ENCODE assay signal across 35 mouse cellular contexts in the genomic region with DNA sequence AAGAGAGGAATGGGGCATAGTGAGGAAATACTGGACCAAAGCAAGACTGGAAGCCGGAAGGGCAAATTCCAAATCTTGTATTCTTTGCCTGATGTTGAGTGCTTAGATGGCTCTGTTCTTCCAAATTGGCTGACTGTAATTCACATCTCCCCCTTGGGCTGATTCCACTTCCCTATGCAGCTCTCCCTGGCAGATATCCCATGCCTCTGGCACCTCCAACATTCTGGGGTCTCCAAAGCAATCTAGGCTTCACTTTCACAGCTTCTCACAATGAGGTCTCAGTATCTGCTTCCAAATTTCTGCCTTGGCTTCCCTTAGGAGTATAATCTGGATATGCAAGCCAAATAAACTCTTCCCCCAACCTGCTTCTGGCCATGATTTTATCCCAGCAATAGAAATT. TPM values are rescaled to one million over a fixed set of nuclear protein-coding genes. Genes with fewer than 3 reads are reported as not detected.
DNase-seq lines count a peak whose midpoint lies in the region; ATAC-seq and TF ChIP-seq lines count a peak whose summit lies in the region.
"Had no signal": no experiment of that assay in that cellular context is flagged by ENCODE, and none has a peak within 500 bp of the region (broad histone marks: within the 10 kb centered on the region; RNA-seq: fewer than 3 reads in every experiment).

No protein-coding gene starts in this region.

- H3K27ac ChIP-seq in forebrain, postnatal 0 days (ENCODE audit: low read depth, low read length) = no peak overlapping the region
- no peak overlapping the region for H3K27ac ChIP-seq in forebrain, embryonic 13.5 days
- H3K27ac ChIP-seq: embryonic facial prominence, embryonic 10.5 days; embryonic facial prominence, embryonic 13.5 days; heart, embryonic 15.5 days; hindbrain, embryonic 10.5 days; hindbrain, embryonic 14.5 days had no signal

- no peak overlapping the region for H3K9ac ChIP-seq in forebrain, postnatal 0 days
- no peak overlapping the region for H3K9ac ChIP-seq in forebrain, embryonic 13.5 days
- H3K9ac ChIP-seq: embryonic facial prominence, embryonic 13.5 days; heart, embryonic 12.5 days; heart, embryonic 15.5 days; hindbrain, embryonic 14.5 days had no signal

- H3K36me3 ChIP-seq in forebrain, postnatal 0 days (ENCODE audit: insufficient read depth) = no peaks in the 10 kb centered on the region
- no peaks in the 10 kb centered on the region for H3K36me3 ChIP-seq in forebrain, embryonic 13.5 days (ENCODE audit: poor library complexity, severe bottlenecking)
- H3K36me3 ChIP-seq: embryonic facial prominence, embryonic 10.5 days; embryonic facial prominence, embryonic 13.5 days; G1E; heart, embryonic 12.5 days; heart, embryonic 15.5 days; hindbrain, embryonic 10.5 days had no signal

- WGBS in forebrain, postnatal 0 days = 74% methylated on average over 1 of the region's 1 CpGs
- WGBS in forebrain, embryonic 13.5 days = 88% methylated on average over 1 of the region's 1 CpGs

- TF ChIP-seq CTCF in forebrain, postnatal 0 days (IDR thresholded peaks at IDR 0.05; ENCODE audit: low read depth) = no peak

- H3K4me1 ChIP-seq in forebrain, postnatal 0 days (ENCODE audit: insufficient read depth) = no peaks in the 10 kb centered on the region
- H3K4me1 ChIP-seq in forebrain, embryonic 13.5 days = no peaks in the 10 kb centered on the region
- H3K4me1 ChIP-seq: embryonic facial prominence, embryonic 10.5 days; embryonic facial prominence, embryonic 13.5 days; heart, embryonic 12.5 days; heart, embryonic 15.5 days; hindbrain, embryonic 10.5 days had no signal

- ATAC-seq in forebrain, postnatal 0 days = no peak; the same call in 1 of the 2 replicates
- no peak for ATAC-seq in forebrain, embryonic 13.5 days
- ATAC-seq: intestine, postnatal 0 days; Patski had no signal

- intact Hi-C loops in left cerebral cortex, postnatal 4 days (cut with DNase I) = no loop called here

- DNase-seq in cerebellum, postnatal 14 days = peak; percentile 5 to 10
- no peak for DNase-seq in cerebellum, postnatal 4 days (ENCODE audit: low spot score in 2 of 2)
- DNase-seq in forebrain, postnatal 0 days = peak; percentile 54
- peak; percentile 20 for DNase-seq in left cerebral cortex, postnatal 4 days
- DNase-seq in left cerebral cortex, adult 9 months (ENCODE audit: low spot score in 2 of 2) = no peak
- peak; percentile 24 for DNase-seq in right cerebral cortex, postnatal 4 days
- DNase-seq in right cerebral cortex, adult 2 months (ENCODE audit: low spot score in 2 of 2) = no peak
- DNase-seq: adrenal gland, postnatal 10 days; adrenal gland, postnatal 36 days; B cell, adult 2 months; cerebellum, adult 11-12 months; cerebellum, adult 8-10 months; cerebellum, postnatal 25 days; embryo, embryonic 11 days; gastrocnemius, postnatal 25 days; heart, adult 18-20 months; heart, postnatal 10 days; heart, postnatal 36 days had no signal

- no peak overlapping the region for H3K4me2 ChIP-seq in forebrain, postnatal 0 days (ENCODE audit: low read depth)
- no peak overlapping the region for H3K4me2 ChIP-seq in forebrain, embryonic 13.5 days
- H3K4me2 ChIP-seq: embryonic facial prominence, embryonic 13.5 days; heart, embryonic 12.5 days; heart, embryonic 15.5 days; hindbrain, embryonic 14.5 days had no signal

- no peaks in the 10 kb centered on the region for H3K27me3 ChIP-seq in forebrain, postnatal 0 days (ENCODE audit: insufficient read depth, low read length)
- no peaks in the 10 kb centered on the region for H3K27me3 ChIP-seq in forebrain, embryonic 13.5 days
- H3K27me3 ChIP-seq: CH12.LX; embryonic facial prominence, embryonic 13.5 days; heart, embryonic 12.5 days; heart, embryonic 15.5 days; Patski had no signal

- no peak overlapping the region for H3K4me3 ChIP-seq in forebrain, postnatal 0 days (ENCODE audit: low read depth, low read length)
- no peak overlapping the region for H3K4me3 ChIP-seq in forebrain, embryonic 13.5 days
- H3K4me3 ChIP-seq: embryonic facial prominence, embryonic 10.5 days; embryonic facial prominence, embryonic 13.5 days; erythroblast, embryonic 14.5 days; heart, embryonic 12.5 days; heart, embryonic 15.5 days; hindbrain, embryonic 10.5 days had no signal

- H3K9me3 ChIP-seq in forebrain, postnatal 0 days (ENCODE audit: low read length) = no peaks in the 10 kb centered on the region
- no peaks in the 10 kb centered on the region for H3K9me3 ChIP-seq in forebrain, embryonic 13.5 days (replicated peaks)
- H3K9me3 ChIP-seq: embryonic facial prominence, embryonic 10.5 days; embryonic facial prominence, embryonic 13.5 days; G1E; heart, embryonic 12.5 days; heart, embryonic 15.5 days; hindbrain, embryonic 10.5 days had no signal

RNA-seq across cellular contexts. Expression of a gene that starts 42.5 kb away (rescaled TPM):
- total RNA-seq in forebrain, postnatal 0 days (2014; rRNA removed) = not detected in 2 replicates
- polyA plus RNA-seq in forebrain, postnatal 0 days (2015; fragmentation: Nextera tagmentation; extraction: Ambion mirVana) = not detected in 2 replicates
- not detected in 2 replicates for polyA plus RNA-seq in forebrain, embryonic 13.5 days (2015; fragmentation: Nextera tagmentation; extraction: Ambion mirVana)
- not detected for total RNA-seq in left cerebral cortex, postnatal 4 days (2021)
- total RNA-seq: adrenal gland, adult 18-20 months; adrenal gland, postnatal 10 days; adrenal gland, postnatal 36 days; CH12.LX; G1E; gastrocnemius, adult 8-10 months; gastrocnemius, postnatal 25 days; heart, adult 18-20 months; heart, postnatal 10 days; heart, postnatal 36 days had no signal
- polyA plus RNA-seq: cortical plate, adult 2 months; embryonic facial prominence, embryonic 10.5 days; embryonic facial prominence, embryonic 13.5 days; erythroblast, embryonic 14.5 days; G1E; gonadal fat pad, adult 2 months; heart, embryonic 12.5 days; heart, embryonic 15.5 days; hindbrain, embryonic 10.5 days; hindbrain, embryonic 14.5 days; intestine, embryonic 14.5 days; Patski had no signal

RNA-seq across cellular contexts. Expression of a gene that starts 47.3 kb away (rescaled TPM):
- total RNA-seq in forebrain, postnatal 0 days (2014; rRNA removed) = not detected in 2 replicates
- polyA plus RNA-seq in forebrain, postnatal 0 days (2015; fragmentation: Nextera tagmentation; extraction: Ambion mirVana) = not detected in 2 replicates
- not detected in 2 replicates for polyA plus RNA-seq in forebrain, embryonic 13.5 days (2015; fragmentation: Nextera tagmentation; extraction: Ambion mirVana)
- total RNA-seq in left cerebral cortex, postnatal 4 days (2021) = not detected
- total RNA-seq: adrenal gland, adult 18-20 months; adrenal gland, postnatal 10 days; adrenal gland, postnatal 36 days; CH12.LX; G1E; gastrocnemius, adult 8-10 months; gastrocnemius, postnatal 25 days; heart, adult 18-20 months; heart, postnatal 10 days; heart, postnatal 36 days had no signal
- polyA plus RNA-seq: cortical plate, adult 2 months; embryonic facial prominence, embryonic 10.5 days; embryonic facial prominence, embryonic 13.5 days; erythroblast, embryonic 14.5 days; G1E; gonadal fat pad, adult 2 months; heart, embryonic 12.5 days; heart, embryonic 15.5 days; hindbrain, embryonic 10.5 days; hindbrain, embryonic 14.5 days; intestine, embryonic 14.5 days; intestine, postnatal 0 days; Patski had no signal

RNA-seq across cellular contexts. Expression of a gene that starts 51.7 kb away (rescaled TPM):
- 75.7 and 83.8 TPM in 2 replicates for total RNA-seq in forebrain, postnatal 0 days (2014; rRNA removed)
- 25.7 and 30.9 TPM in 2 replicates for polyA plus RNA-seq in forebrain, postnatal 0 days (2015; fragmentation: Nextera tagmentation; extraction: Ambion mirVana)
- 18.0 and 22.6 TPM in 2 replicates for polyA plus RNA-seq in forebrain, embryonic 13.5 days (2015; fragmentation: Nextera tagmentation; extraction: Ambion mirVana)
- total RNA-seq in left cerebral cortex, postnatal 4 days (2021) = 100 to 1,000 TPM; 163 to 172 TPM

Comparison
In these comparisons a context has a peak if more than half of its experiments do, and no peak if none do; other contexts are left out.
1. DNase-seq: peak in cerebellum, postnatal 14 days (2 of 2), forebrain, postnatal 0 days (single experiment), left cerebral cortex, postnatal 4 days (single experiment) and right cerebral cortex, postnatal 4 days (single experiment); none in cerebellum, postnatal 4 days (0 of 2), left cerebral cortex, adult 9 months (0 of 2) and right cerebral cortex, adult 2 months (0 of 2).